Mouse (Mus musculus) macrophage (primary cell): Measurements from ENCODE around the gene Lrrc10b. TPM values are rescaled to one million over a fixed set of nuclear protein-coding genes. Genes with fewer than 3 reads are reported as not detected.

ENCODE experiments used
- H3K27ac ChIP-seq: fragments of 350-480 bp; formaldehyde crosslinking; 2 replicates; pipeline ENCODE4 v1.9.0; 2021
- H3K36me3 ChIP-seq: fragments of 350-480 bp; formaldehyde crosslinking; 2 replicates; pipeline ENCODE4 v1.9.0; 2021; ENCODE audit errors: inconsistent target
- H3K4me3 ChIP-seq: fragments of 350-480 bp; formaldehyde crosslinking; 2 replicates; pipeline ENCODE4 v1.9.0; 2021; ENCODE audit errors: inconsistent target
- H3K79me2 ChIP-seq: fragments of 350-480 bp; formaldehyde crosslinking; 2 replicates; pipeline ENCODE4 v1.9.0; 2021; ENCODE audit errors: inconsistent target
- WGBS: methylation state at CpG from one replicate; pipeline ENCODE4 v1.1.7; 2026; ENCODE audit warnings: inconsistent platforms; ENCODE audit not compliant: missing documents; 5-methylcytosine and 5-hydroxymethylcytosine counted together
- polyA plus RNA-seq: library from polyadenylated mRNA; stranded (reverse); fragments of 250-400 nt; gene quantifications from 3 replicates; pipeline ENCODE4 v1.2.4, GENCODE M21; 2018; ENCODE audit warnings: inconsistent platforms
- total RNA-seq, 78 experiments: library from RNA; depleted of rRNA; stranded (reverse); fragments of 250-400 nt; gene quantifications; 1 replicate in 9 of 78; 2 replicates in 24 of 78; 3 replicates in 43 of 78; 4 replicates in 2 of 78; pipeline ENCODE4 v1.2.4; 2018; ENCODE audit warnings: inconsistent platforms in 56 of 78

The Lrrc10b gene
- not detected for total RNA-seq (2018; cell fraction: chromatin; rRNA removed)
- under 1 TPM in 10 of 26 experiments, not detected in 16; 0.05 to 0.17 (median 0.09) TPM for total RNA-seq (2018; cell fraction: cytosol; rRNA removed)
- under 1 TPM in 1 of 26 experiments, not detected in 25; 0.44 TPM for total RNA-seq (2018; cell fraction: nucleus; rRNA removed)
- 0.09 to 0.19 TPM in 2 of 3 replicates, not detected in the other for polyA plus RNA-seq

GRCm38 (mm10) chr19:10456752-10457483 lies at the start of gene Lrrc10b:
TSS of gene Lrrc10b (minus strand) at chr19:10457473.
- no peak within 1 kb of the TSS for H3K4me3 ChIP-seq

GRCm38 (mm10) chr19:10502571-10502970 lies 45.3 kb upstream of the Lrrc10b start:
- 41% methylated on average over 4 of the region's 4 CpGs for WGBS
- Histone ChIP-seq H3K27ac (no peak overlapping the region), H3K4me3 (no peak overlapping the region), H3K36me3 (peaks cover 45% of the 10 kb centered on the region), H3K79me2 (no peaks in the 10 kb centered on the region)

More at GRCm38 (mm10) chr19:10456752-10457483, at the start of gene Lrrc10b:
- Histone ChIP-seq H3K27ac (no peak within 1 kb of the TSS), H3K36me3 (no peaks in the 10 kb centered on the region), H3K79me2 (no peaks in the 10 kb centered on the region)
- WGBS = 2% methylated on average over 86 of the region's 96 CpGs

- WGBS = 94% methylated on average over 8 of the region's 8 CpGs
- H3K27ac ChIP-seq = no peak overlapping the region
- no peak overlapping the region for H3K4me3 ChIP-seq
- H3K36me3 ChIP-seq = peaks cover 38% of the 10 kb centered on the region
- H3K79me2 ChIP-seq = no peaks in the 10 kb centered on the region
These were observed 43.3 kb upstream of the Lrrc10b start for GRCm38 (mm10) chr19:10500581-10500980.

- WGBS = 25% methylated on average over 8 of the region's 8 CpGs
- H3K27ac ChIP-seq = peak overlapping the region; percentile 37
These were observed 40.4 kb upstream of the Lrrc10b start for GRCm38 (mm10) chr19:10497512-10498160.

GRCm38 (mm10) chr19:10496976-10497375 lies 39.7 kb upstream of the Lrrc10b start:
- H3K36me3 ChIP-seq = peaks cover 26% of the 10 kb centered on the region
- no peak overlapping the region for H3K4me3 ChIP-seq
- 89% methylated on average over 2 of the region's 2 CpGs for WGBS

More at GRCm38 (mm10) chr19:10497512-10498160, 40.4 kb upstream of the Lrrc10b start:
- H3K4me3 ChIP-seq = no peak overlapping the region
- H3K36me3 ChIP-seq = peaks cover 31% of the 10 kb centered on the region
- H3K79me2 ChIP-seq = no peaks in the 10 kb centered on the region

GRCm38 (mm10) chr19:10495670-10496069 lies 38.4 kb upstream of the Lrrc10b start:
- 90% methylated on average over 1 of the region's 1 CpGs for WGBS
- H3K27ac ChIP-seq = no peak overlapping the region
- no peak overlapping the region for H3K4me3 ChIP-seq
- no peaks in the 10 kb centered on the region for H3K79me2 ChIP-seq
- H3K36me3 ChIP-seq = peaks cover 13% of the 10 kb centered on the region

More at GRCm38 (mm10) chr19:10496976-10497375, 39.7 kb upstream of the Lrrc10b start:
- Histone ChIP-seq H3K79me2 (no peaks in the 10 kb centered on the region), H3K27ac (peak overlapping the region; percentile 37; the same call in 1 of the 2 replicates)

- no peak overlapping the region for H3K27ac ChIP-seq
- no peak overlapping the region for H3K4me3 ChIP-seq
- no peaks in the 10 kb centered on the region for H3K36me3 ChIP-seq
- WGBS = 30% methylated on average over 9 of the region's 9 CpGs
- no peaks in the 10 kb centered on the region for H3K79me2 ChIP-seq
These were observed 29.0 kb upstream of the Lrrc10b start for GRCm38 (mm10) chr19:10486264-10486738.

GRCm38 (mm10) chr19:10482703-10483102 lies 25.4 kb upstream of the Lrrc10b start, which contains the start of gene Ppp1r32:
TSS of gene Ppp1r32 (minus strand) at chr19:10482928.
- 60% methylated on average over 6 of the region's 6 CpGs for WGBS
- Histone ChIP-seq H3K27ac (no peak within 1 kb of the TSS), H3K4me3 (no peak within 1 kb of the TSS), H3K79me2 (no peaks in the 10 kb centered on the region), H3K36me3 (no peaks in the 10 kb centered on the region)

- no peaks in the 10 kb centered on the region for H3K36me3 ChIP-seq
- 46% methylated on average over 4 of the region's 4 CpGs for WGBS
- no peaks in the 10 kb centered on the region for H3K79me2 ChIP-seq
- H3K27ac ChIP-seq = no peak overlapping the region
- no peak overlapping the region for H3K4me3 ChIP-seq
These were observed 22.3 kb upstream of the Lrrc10b start for GRCm38 (mm10) chr19:10479541-10479940.

GRCm38 (mm10) chr19:10473779-10474178 lies 16.5 kb upstream of the Lrrc10b start:
- Histone ChIP-seq H3K4me3 (no peak overlapping the region), H3K36me3 (no peaks in the 10 kb centered on the region)
- WGBS = 46% methylated on average over 6 of the region's 6 CpGs

GRCm38 (mm10) chr19:10472958-10473357 lies 15.7 kb upstream of the Lrrc10b start:
- H3K79me2 ChIP-seq = no peaks in the 10 kb centered on the region
- no peaks in the 10 kb centered on the region for H3K36me3 ChIP-seq
- no peak overlapping the region for H3K4me3 ChIP-seq
- no peak overlapping the region for H3K27ac ChIP-seq
- WGBS = 81% methylated on average over 3 of the region's 3 CpGs

More at GRCm38 (mm10) chr19:10473779-10474178, 16.5 kb upstream of the Lrrc10b start:
- Histone ChIP-seq H3K27ac (no peak overlapping the region), H3K79me2 (no peaks in the 10 kb centered on the region)

- Histone ChIP-seq H3K4me3 (no peak overlapping the region), H3K27ac (no peak overlapping the region), H3K79me2 (no peaks in the 10 kb centered on the region), H3K36me3 (no peaks in the 10 kb centered on the region)
- 78% methylated on average over 8 of the region's 8 CpGs for WGBS
These were observed 11.9 kb upstream of the Lrrc10b start for GRCm38 (mm10) chr19:10469171-10469658.

- Histone ChIP-seq H3K4me3 (no peak overlapping the region), H3K79me2 (no peaks in the 10 kb centered on the region), H3K27ac (no peak overlapping the region), H3K36me3 (no peaks in the 10 kb centered on the region)
- WGBS = 84% methylated on average over 4 of the region's 4 CpGs
These were observed 7.2 kb upstream of the Lrrc10b start for GRCm38 (mm10) chr19:10464427-10464826.

GRCm38 (mm10) chr19:10461584-10461983 lies 4.3 kb upstream of the Lrrc10b start:
- Histone ChIP-seq H3K4me3 (no peak overlapping the region), H3K79me2 (no peaks in the 10 kb centered on the region), H3K27ac (no peak overlapping the region), H3K36me3 (no peaks in the 10 kb centered on the region)
- WGBS = 49% methylated on average over 7 of the region's 7 CpGs
